Mouse (Mus musculus): ENCODE measurements around the gene Fkbp11.

DNA sequence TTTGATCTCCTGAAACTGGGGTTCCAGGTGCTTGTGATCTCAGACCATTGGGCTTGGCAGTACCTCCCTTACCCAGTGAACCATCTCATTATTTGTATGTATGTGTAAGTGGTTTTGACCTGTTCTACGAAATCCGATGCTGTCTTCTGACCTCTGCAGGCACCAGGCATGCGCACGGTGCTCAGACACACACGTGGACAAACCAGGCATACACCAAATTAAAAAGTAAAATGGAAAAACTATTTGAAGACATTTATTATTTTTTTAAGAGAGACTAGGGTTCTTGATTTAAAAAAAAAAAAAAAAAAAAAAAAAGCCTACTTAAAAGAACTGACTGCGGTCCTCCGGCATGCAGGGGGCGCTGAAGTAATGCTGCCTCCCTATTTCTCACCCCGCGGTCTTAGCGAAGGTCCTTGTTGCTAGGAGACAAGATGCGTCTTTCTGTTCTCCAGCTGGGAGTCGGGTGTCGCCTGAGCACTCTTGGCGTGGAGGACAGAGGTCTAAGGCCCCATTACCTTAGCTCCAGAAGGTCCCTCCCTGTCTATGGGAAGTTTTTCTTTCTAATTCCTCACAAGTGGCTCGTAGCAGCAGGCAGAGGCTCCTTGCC lies 20.1 kb downstream of the Fkbp11 start, which contains the start of gene Ccdc65:
- TF ChIP-seq CTCF (IDR thresholded peaks at IDR 0.05; ENCODE audit: low read depth), result peak; percentile 87
- TF ChIP-seq EP300 (optimal IDR thresholded peaks at IDR 0.05), result no peak

Data from stomach, postnatal 0 days (tissue).